Mouse (Mus musculus) mature B cell (primary cell): ENCODE measurements around the gene Elf4.

Source experiments
- in situ Hi-C: fragments of 300-500 bp; cut with MboI; formaldehyde crosslinking; loops from 2 replicates; pipeline ENCODE4 v1.14.3; 2019

Gene Elf4

DNA sequence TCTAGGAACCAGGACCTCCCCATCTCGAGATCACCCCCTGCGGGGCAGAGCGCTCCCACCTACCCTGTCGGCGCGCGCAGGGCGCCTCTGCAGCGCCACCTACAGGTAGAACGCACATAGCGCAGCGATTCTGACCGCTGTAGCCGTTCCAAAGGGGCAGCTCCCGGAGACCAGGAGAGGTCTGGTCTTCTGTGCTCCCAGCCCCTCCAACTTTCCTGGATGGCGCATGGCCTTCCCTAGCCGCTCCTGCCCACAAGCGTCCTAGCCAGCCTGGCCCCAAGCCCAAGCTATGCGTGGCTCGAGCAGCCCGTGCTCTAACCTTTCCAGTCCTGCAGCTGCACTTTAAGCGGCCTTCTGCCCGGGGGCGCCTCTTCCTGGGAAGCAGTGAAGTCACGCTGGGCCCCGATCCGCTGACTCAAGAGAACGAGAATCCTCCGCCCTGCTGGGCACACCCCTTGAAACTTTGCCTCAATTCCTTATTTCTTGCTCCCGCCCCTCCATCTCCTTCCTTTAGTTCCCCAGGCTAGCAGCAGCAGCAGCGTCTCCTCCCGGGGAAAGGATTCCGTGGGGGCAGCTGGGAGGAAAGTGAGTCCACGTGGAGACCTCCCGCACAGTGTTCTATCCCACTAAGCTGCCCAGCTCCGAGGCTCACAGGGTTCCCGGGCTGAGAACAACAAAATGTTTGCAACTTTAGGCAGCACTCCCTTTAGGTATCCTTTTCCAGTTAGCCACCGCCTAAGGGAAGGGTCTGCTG, at the start of gene Elf4:
Gene Elf4 (minus strand): TSS at position 379 of the 754 bp plus-strand sequence.
- in situ Hi-C loops: loop anchor here (5.0 kb wide), 1 partner anchor 41 kb away; no protein-coding TSS in a partner anchor

DNA sequence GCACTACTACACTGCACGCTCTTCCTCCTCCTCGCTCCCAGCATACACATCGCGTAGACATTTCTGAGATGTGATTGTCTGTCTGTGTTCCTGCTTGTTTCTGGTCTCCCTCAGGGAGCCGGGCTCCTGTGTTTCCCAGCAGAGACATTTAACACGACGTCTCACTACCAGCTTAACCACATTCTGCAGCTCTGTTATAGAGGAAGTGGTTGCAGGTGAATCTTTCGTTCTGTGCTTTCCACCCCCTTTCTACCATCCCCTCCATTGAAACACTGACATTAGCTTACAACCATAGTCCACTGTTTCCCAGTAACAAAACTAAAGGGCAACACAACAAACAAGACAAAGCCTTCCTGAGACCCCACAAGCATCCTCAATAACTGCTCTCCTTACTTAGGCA, 30.8 kb upstream of the Elf4 start:
- in situ Hi-C loops: no loop called here

DNA sequence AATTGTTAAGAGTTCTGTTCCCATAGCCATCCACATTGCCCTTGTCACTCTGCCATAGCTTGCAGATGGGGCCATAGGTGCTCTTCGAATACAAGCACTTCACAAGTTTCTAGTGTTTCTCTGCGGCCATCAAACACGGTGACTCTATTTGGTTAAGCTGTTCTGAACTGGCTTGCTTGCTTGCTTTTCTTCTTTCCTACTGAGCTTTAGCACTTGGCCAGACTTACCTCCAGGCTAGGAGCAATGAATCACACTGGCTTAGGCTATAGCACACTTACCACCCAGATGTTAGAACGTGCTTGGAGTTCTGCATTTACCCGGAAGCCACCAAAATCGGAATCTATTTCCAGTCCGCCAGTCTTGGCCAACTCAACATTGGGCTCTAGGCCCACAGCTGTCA, 18.8 kb upstream of the Elf4 start:
- in situ Hi-C loops: no loop called here

DNA sequence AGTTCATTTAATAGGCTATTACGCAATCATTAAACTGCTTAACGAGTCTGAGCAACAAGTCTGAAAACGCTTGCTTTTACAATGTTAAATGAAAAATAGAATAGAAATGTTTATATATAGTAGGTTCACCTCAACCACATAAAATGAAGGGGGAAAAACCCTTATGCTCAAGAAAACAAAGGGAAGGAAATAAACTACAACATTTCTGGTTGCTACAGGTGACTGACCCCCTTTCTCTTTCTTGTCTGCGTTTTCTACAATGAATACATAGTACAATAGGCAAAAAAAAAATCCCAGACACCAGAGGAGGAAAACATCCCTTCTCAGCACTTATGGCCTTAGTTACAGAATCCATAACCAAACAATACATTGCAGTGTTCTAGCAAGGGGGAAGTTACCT, 18.2 kb upstream of the Elf4 start:
- in situ Hi-C loops: no loop called here

DNA sequence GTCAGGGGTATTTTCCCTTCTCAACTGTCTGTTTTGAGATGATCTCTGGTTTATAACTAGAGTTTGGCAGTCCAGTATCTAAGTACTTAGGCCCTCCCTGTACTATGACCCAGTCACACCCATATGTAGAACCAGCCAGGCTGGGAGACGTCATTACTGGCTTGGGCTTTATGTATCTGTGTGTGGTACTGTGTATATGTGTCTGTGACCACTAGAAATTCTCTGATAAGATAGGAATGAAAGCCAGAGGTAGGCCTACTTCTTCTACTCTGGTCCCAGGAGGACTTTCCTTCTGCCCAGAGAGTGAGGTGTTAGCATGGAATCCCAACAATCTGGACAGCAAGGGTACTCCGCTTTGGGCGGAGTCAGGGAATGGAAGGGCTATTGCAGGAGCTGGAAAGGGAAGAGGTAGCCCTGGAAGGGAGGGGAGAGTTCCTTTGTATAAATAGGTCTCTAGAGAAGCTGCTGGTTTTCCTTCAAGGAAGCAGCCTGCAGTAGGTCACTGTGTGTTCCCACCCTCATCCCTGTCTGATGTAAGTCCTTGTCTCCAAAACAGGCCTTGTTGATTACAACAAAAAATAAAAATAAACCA, 4.5 kb upstream of the Elf4 start:
- in situ Hi-C loops: no loop called here

DNA sequence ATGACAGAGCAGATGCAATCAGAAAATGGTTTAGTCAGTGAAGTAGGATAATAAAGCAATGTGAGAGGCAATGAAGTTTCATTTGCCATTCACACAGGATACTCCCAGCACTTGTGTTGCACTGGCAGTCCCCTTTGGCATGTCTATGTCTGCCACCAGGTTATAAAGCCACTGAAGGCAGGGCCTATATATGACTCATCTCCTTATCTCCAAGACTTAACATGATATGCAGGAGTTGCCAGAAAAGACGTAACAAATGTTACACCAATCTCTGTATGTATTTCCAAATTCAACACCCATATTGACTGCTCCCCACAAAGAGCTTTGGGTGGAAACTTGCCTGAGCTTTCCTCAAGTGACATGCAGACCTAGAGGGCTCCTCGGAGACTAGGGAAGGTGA, 3.2 kb upstream of the Elf4 start:
- in situ Hi-C loops: no loop called here

DNA sequence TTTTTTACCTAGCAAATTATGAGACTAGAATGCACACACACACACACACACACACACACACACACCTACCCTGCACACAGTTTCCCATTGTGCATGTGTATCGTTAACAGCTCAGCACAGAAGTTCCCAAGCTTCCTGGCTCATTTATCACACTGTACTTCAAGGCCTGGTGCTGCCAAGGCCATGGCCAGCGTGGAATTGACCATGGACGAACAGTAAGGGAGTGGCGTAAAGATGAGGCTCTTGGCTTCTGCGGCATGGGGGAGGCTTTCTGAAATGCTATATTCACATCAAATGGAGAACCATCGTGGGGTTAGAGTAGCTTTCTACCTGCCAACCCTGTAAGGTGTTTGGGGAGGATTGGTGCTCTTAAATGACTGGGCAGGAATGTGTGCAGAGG, 1.5 kb upstream of the Elf4 start:
- in situ Hi-C loops: loop anchor here (5.0 kb wide), 1 partner anchor 42 kb away; no protein-coding TSS in a partner anchor

DNA sequence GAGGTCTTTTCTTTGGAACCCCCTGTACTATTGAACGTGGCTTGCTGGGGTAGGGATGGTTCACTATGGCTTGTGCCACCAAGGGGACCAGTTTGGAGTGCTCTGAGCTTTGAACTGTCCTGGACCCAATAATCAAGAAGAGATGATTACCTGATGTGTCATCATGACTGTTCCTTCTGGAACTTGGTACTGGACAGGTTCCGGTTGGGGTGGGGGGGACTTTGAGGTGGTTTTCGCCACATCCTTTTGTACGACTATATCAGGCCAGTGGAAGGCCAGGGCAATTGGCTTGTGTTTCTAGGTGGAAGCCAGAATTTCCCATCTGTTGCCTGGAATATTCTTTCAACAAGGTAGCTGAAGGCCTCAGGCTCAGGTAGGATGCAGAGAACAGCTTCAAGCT, 704 bp upstream of the Elf4 start:
- in situ Hi-C loops: loop anchor here (5.0 kb wide), 1 partner anchor 41 kb away; no protein-coding TSS in a partner anchor

DNA sequence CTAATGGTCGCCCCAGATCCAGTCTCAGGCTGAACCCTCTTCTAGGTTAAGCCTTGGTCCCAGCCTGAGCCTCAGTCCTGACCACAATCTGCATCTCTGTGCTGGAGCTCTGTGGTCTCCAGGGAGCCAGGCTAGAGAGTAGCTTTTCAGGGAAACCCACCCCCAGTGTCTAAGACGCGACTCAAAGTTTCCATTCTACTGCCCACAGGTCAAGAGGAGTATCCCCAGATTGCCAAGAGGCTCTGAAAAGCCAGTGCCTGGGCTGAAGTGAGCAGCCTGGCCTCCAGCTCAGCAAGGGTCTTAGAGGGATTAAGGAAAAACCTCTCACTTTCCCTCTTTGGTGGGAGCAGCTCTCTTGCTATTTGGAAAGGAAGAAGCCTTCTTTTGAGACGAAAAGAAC, 635 bp downstream of the Elf4 start:
- in situ Hi-C loops: loop anchor here (5.0 kb wide), 1 partner anchor 40 kb away; no protein-coding TSS in a partner anchor

DNA sequence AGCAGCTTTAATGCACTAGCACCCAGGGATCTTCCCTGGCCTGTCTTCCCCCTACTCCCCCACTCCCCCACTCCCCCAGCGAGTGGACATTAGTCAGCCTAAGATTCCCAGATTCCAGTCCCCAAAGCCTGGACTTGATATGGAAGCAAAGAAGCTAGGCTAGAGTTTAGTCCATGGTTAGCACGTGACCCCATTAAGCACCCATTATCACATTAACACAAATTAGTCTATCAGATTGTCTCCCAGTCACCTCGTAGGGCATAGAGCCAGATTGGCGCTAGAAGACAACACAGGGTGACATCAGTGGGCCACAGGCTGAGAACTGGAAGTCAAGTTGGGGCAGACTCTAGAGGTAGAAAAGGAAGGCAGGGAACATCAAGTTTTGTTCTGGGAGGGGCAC, 1.9 kb downstream of the Elf4 start:
- in situ Hi-C loops: loop anchor here (5.0 kb wide), 1 partner anchor 39 kb away; no protein-coding TSS in a partner anchor

DNA sequence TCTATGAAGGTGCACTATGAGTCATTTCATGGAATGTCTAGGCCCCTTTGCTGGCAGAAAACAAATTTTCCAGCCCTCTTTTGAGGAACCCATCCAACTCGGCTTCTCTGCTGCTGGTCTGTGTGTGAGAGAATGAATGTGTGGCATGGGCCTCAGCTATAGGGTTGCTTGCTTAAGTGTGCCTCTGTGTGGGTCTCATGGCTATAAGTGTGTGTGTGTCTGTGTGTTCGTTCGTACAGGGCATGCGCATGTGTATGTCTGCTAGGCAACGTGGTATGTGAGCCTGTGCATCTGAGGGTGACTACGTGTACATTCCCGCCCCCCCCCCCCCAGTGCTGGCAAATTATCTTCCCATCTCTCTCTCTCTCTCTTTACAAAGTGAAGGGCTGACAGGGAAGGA, 2.4 kb downstream of the Elf4 start:
- in situ Hi-C loops: loop anchor here (5.0 kb wide), 1 partner anchor 38 kb away; no protein-coding TSS in a partner anchor

DNA sequence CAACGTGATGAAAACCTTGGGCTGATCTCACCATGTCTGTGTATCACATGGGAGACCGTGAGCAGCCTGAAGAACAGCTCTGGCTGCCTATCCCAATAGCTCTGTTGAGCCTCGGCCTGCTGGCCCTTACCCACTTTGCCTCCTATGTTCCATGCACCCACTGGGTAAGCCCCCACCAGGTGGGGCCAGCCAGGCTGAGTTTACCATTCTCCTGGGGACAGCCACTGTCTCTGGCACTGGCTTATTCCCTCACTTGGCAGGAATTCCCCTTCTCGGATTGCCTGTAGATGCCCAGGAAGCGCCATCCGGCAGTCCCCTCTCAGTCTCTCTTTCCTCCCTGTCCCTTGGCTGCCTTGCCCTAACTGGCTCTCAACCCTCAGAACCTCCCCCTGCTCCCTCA, 6.0 kb downstream of the Elf4 start:
- in situ Hi-C loops: no loop called here

DNA sequence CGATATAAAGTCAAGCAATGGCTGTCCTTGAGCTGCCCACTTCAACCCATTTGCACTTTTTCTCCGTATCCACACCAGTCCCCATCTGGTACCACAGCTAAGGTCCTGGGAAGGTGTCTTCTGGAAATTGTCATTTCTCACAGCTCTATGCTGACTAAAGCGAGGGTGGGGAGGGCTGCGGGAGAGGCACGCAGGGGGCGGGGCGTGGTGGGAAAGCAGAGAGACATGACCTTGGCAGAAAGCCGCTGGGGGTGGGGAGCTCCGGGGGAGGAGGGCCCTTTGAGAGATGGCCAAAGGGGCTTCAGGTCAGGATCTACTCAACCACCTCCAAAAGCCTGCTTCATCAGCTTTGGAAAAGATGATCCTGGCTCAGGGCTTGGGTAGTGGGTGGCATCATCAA, 7.9 kb downstream of the Elf4 start:
- in situ Hi-C loops: no loop called here

DNA sequence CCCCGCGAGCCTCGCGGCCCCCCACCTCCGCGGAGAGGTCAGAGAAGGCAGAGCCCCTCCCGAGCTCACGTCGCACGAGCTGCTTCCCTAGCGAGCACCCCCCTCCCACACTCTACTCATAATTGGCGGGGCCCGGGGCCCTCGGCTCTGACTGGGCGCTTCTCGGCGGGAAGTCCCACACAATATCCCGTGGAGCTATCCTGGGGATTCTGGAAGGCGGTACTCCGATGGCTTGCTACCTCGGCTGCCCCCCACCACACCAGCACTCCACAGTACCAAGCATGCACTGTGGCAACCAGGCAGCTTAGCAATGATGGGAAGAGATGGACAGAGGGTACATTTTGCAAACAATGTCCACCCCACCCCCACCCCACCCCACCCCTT, 8.4 kb downstream of the Elf4 start:
- in situ Hi-C loops: no loop called here

DNA sequence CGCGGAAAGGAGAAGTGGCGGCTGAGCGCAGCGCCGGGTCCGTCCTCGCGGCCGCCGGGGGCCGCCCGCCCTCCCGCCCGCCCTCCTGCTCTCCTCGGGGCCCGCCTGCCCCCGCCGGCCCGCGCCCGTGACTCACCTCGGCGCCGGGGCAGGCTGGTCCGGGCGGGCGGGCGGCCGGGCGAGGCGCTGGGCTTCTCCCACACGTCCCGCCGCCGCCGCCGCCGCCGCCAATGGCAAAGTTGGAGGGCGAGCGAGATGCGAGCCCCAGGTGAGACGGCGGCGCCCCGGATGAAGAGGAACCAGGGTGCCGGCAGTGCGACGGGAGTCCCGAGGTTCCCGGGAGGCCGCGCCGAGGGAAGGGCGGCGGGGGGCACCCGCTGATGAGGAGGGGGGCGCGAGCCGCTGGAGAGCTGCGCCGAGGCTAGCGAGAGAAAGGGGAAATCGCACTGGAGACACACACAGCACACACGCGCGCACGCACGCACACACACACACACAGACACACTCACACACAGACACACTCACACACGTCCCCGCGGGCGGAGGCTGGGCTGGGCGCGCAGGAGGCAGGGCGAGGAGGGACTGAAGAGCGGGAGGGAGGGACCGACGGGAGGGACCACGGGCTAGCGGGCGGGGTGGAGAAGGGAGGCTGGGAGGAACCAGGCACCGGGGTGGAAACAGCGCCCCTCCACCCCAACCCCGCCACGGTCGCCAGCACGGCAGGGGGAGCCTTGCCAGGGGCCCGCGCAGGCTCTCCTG, 9.0 kb downstream of the Elf4 start:
- in situ Hi-C loops: no loop called here

DNA sequence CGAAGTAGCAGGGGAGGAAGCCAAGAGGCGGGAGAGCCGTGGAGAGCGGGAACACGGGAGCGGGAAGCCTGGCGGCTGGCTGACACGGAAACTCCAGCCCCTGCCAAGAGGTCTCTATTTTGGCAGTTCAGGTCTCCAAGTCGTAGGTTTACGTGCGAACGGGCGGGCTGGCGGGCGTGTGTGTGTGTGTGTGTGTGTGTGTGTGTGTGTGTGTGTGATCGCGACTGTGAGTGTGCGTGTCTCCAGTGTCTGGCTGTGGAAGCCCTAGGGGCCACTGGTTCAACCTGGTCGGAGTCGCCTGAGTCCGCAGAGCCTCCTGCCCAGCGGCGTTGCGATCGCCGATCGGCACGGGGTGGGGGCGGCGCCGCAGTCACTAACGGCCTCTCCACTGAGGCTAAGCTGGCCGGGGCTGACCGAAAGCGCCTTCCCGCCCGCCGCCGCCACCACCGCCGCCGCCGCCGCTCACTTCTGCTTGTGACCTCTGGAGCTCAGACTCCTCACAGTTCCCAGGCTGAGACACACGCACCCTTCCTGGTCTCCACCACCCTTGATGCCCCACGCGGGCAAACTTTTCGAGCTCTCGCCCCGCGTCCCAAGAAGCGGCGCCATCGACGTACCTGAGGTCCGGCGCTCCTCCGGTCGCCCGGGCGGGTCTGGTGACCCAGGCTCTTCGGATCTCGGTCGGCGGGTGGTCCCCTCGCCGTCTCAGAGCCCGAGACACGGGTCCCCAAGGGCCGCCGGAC, 9.8 kb downstream of the Elf4 start:
- in situ Hi-C loops: no loop called here

DNA sequence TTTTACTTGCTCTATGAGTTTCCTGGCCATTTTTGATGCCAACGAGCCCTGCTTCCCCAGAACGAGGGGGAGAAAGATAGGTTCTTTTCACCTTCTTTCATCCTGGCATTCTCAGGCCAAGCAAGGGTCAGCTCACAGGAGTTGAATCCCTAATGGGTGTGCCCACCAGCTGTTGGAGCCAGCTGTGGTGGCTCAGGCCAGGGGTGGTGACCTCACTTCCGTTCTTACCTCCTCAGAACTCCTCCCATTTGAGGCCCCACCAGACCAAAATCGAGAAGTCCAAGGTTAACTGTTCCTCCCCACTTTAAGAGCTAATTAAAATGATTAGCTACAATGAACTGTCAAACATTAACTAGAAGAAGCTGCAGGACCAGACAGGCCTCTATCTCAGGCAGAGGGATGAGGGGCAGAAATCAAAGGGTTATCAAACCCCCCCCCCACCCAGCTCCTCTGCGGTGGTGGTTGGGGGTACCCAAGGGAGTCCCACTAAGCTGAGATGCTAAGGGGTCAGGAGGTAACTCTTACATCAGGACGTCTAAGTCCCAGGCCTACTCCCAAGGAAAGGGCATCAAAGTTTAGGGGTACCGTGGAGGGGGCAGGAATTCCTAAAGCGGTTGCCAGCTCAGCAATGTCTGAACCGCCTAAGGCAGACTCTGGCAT, 10.6 kb downstream of the Elf4 start:
- in situ Hi-C loops: no loop called here

DNA sequence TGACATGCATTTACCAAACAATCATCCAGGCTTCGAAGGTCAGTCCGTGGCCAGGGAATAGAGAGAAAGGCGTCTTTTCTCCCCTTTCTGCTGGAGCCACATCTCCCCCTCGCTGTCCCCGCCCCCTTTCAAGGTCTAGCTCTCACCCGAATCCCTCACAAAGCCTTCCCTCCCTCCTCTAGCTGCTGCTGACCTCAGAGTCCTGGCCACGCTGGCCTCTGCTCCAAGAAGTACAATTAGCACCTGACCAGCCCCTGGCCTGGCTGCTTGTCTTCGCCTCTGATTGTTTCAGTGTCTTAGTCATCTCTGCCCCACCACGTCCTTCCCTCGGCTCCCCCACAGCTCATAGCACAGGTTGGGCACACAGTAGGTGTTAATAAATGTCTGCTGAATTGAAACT, 13.3 kb downstream of the Elf4 start:
- in situ Hi-C loops: no loop called here

DNA sequence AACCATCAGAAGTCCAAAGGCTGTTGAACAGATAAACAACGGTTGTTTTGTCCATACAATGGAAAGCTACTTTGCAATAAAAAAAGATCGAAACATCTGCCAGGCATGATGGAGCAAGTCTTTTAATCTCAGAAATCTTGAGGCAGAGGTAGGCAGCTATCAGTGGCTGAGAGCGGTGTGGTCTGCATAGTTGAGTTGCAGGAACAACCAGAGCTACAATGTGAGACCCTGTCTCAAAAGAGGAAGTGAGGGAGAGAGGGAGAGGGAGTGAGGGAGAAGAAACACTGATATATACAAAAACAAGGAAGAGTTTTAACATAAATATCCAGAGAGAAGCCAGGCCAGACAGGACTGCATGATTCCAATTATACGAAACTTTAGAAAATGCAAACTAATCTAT, 18.3 kb downstream of the Elf4 start:
- in situ Hi-C loops: no loop called here

DNA sequence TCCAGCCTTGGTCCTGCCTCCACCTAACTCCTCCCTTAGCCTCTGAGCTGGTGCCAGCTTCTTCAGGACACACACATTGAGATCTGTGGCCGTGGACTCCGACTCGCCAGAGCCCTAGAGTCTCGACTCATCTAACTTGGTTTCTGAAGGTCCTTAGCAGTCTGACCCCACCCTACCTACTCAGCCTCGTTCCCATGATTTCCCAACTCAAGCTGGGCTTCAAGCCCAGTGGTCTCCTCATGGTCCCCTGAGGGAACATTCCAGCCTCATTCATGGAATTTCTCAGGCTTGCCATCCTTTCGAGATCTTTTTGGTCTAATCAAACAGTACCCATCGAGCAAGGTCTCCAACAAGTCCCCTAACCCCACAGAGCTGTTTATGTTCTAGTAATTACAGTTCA, 21.0 kb downstream of the Elf4 start:
- in situ Hi-C loops: no loop called here

DNA sequence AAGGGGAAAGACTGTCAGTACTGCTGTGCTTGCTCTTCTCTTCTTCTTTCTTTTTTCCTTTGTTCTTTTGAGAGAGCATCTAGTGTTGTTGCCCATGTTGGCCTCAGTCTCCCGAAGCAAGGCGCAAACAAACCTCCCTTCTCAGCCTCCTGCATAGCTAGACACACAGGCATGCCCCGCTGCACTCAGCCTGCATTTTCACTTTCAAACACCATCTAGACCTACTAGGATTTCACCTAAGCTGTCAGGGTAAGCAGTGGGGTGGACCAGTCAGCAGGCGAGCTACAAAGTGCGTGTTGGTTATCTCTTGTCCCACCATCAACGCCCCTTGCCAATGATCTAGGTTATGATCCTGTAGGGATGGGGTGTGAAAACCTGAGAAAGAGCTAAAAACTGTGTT, 21.4 kb downstream of the Elf4 start:
- in situ Hi-C loops: no loop called here

DNA sequence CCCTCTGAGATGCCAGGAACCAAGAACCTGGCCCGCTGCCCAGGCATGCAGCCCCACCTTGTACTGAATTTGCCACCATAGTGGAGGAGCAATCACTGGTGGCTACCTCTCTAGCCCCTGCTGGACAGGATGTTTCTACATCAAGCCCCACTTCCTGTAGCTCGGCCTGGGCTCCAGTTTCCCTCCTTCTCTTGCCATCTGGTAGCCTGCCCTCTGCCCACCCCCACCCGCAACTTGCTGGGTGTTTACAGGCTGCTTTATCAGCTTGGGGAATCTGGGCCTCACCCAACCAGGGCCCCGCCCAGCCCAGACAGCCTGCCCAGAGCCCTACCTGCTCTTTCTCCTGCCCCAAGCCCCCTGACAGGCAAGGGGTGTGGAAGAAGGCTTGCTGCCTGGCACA, 23.9 kb downstream of the Elf4 start:
- in situ Hi-C loops: no loop called here
